Mouse (Mus musculus) left cerebral cortex, postnatal 10 days (tissue): Measurements from ENCODE around the gene Rpl3. TPM values are rescaled to one million over a fixed set of nuclear protein-coding genes. Genes with fewer than 3 reads are reported as not detected.
A peak's percentile ranks its signal among the peaks of the same experiment; 100 is the strongest.
"Not testable (repeated sequence)": the region's sequence is repeated elsewhere in the genome, so short reads cannot be mapped to it uniquely, and the experiment has no call there.

ENCODE experiments used
- DNase-seq, 2 experiments: peaks; one replicate each; pipeline ENCODE4 v3.0.0; 2021 to 2022; ENCODE audit warnings: low spot score in 2 of 2, mixed read lengths in 1 of 2; ENCODE audit errors: extremely low spot score in 1 of 2
- intact Hi-C: fragments of 180-260 bp; cut with DNase I; formaldehyde crosslinking; loops from one replicate; pipeline ENCODE4 v1.15.1; 2025
- total RNA-seq, 2 experiments: library from RNA; stranded (reverse); gene quantifications; 2 replicates each; pipeline ENCODE4 v1.2.3; 2021

Gene Rpl3
- 100 to 1,000 TPM; 520 to 524 TPM for total RNA-seq

- DNase-seq: peak; percentile 68 to 88
- intact Hi-C loops: loop anchor here (2.0 kb wide), 1 partner anchor 41 kb away; the partner anchor contains the start of gene Tab1
Observed at GRCm38 (mm10) chr15:80091121-80091955, at the start of gene Rpl3, which contains the start of gene Syngr1. TSS of gene Rpl3 (minus strand) at chr15:80091868. TSS of gene Syngr1 (plus strand) at chr15:80091334.

- intact Hi-C loops: no loop called here
- DNase-seq: no peak
Observed at GRCm38 (mm10) chr15:80140878-80141277, 49.2 kb upstream of the Rpl3 start.

DNA sequence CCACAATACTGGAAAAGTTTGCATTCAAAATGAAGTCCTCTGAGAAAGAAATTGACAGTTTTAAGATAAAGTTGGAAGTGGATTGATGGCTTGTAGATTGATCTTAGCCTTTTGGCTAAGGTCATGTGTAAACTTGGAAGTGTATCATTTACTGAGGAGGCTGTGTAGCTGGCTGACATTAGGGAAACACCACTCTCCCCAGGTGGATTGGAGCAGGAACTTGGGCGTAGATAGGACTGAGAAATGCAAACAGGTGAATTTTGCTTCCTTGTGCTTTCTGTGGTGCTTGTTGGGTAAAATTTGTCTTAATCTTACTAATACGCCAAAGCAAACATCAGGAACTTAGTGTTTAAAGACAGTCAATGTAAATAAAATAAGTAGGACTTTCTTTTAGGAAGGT is 48.6 kb upstream of the Rpl3 start:
- intact Hi-C loops: no loop called here
- no peak for DNase-seq

DNA sequence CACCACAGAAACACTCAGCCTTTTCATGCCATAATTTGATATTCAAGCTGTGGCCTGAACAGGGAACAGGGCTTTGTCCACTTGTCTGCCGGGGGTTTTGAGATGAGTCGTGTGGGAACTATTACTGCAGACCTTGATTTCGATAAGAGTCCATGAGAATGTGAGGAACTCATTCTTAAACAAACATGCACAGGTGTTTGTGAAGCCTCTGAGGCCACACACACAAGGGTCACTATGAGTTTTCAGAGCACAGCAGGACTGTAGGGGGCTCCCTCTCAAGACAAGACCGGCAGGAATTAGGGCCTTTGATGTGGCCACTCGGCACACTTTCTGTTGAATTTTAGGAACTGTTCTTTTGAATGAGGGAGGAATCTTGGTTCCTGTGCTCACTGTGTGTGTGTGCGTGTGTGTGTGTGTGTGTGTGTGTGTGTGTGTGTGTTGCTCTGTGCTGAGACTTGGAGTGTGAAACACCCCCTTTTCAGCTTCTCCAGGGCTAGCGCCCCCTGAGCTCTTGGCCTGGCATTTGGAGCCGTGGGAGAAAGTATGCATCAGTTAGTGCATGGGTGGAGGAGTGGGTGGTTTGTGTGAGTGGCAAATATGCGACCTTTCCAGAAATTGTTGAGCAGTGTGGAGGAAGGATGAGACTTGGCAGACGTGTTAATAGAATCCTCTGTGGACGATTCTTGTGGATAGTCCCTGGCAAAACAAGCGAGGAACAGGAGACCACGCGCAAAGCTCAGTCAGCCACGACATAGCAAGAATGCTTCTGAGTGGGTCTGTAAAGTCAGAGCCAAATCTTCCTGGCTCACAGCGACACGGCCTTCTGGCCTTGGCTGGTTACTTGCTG is 46.5 kb upstream of the Rpl3 start:
- DNase-seq: peak; percentile 34 to 57
- intact Hi-C loops: no loop called here

GRCm38 (mm10) chr15:80136645-80137044 is 45.0 kb upstream of the Rpl3 start:
- DNase-seq: no peak
- intact Hi-C loops: no loop called here

GRCm38 (mm10) chr15:80135499-80135898 is 43.8 kb upstream of the Rpl3 start:
- intact Hi-C loops: no loop called here
- DNase-seq: no peak

DNA sequence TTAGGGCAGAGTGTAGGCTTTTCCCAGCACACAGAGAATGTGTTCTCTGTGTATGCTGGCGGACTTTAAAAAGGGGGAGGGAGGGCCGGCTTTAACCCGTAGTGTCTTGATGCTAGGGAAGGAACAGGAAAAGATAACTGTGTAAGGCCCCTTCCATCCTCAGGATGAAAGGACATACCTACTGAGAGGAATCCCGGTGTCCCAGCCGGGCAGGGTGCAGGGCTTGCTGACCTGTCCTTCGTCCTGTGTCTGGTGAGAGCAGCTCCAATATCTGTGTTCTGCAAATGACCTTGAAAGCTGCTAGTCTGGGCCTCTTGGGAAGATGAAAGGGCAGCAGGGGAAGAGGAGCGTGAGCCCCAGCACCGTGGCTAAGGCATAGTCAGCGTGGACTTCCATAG is 42.8 kb upstream of the Rpl3 start:
- no peak for DNase-seq
- intact Hi-C loops: no loop called here

DNA sequence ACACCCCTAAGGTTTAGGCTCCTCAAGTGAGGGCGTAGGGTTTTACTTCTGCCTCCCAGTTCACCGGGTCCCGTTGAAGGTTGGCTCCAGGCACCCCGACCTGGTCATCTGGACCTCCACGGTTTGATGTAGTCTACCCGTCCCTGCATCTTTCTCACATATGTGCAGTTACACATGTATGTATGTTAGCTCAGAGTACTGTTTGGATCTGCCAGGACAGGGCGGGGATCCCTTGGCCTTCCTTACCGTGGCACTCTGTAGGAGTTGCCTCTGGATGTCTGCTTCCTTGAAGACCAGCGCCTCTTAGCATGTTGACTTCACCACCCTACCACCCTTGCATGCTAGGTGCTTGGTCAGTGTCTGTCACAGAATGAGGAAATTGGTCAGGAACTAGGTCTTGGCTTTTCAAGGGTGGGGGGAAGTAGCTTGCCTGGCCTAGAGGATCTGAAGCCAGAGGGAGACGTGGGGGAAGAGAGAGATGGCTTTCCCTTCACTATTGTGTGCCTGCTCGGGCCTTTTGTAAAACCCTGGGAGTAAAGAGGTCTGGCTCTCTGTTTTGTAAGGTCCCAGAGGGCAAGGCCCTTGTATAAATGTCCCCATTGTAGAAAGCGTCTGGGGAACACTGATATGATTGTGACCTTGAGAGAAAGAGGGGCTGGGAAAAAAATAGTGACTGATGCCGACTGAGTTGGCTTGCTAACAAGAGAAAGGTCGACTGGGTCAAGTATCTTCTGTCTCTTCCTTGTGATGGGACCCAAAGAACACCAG is 42.2 kb upstream of the Rpl3 start:
- intact Hi-C loops: loop anchor here (2.0 kb wide), 1 partner anchor 43 kb away; the partner anchor contains the start of genes Rpl3 and Syngr1
- DNase-seq: no peak

DNA sequence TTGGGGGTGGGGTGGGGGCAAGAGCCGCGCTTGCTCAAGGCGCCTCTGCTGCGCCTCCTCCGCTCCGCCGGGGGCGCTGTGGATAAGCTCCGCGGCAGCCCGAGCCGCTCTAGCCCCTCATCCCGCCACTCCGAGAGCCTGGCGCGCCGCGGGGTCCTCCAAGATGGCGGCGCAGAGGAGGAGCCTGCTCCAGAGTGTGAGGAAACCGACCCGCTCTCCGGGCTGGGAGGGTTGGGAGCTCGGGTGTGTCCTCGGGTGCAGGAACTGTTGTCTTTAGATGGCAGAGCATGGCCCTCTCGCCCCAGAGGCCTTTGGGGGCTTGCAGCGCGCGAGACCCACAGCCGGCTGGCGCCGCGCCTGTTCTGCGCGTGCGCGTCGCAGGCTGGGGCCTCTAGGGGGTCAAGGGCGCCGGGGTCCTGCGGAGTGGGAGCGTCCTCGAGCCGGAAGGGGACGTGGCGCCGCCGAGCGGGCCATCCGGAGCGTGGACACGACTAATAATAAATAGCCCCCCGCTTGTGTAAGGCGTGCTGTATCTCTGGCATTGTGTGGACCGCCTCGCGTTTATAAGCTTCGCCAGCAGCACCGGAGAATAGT is 41.4 kb upstream of the Rpl3 start, which contains the start of gene Tab1:
Tab1 (plus strand) TSS at position 135 of the 594 bp plus-strand sequence.
- intact Hi-C loops: loop anchor here (2.0 kb wide), 1 partner anchor 42 kb away; the partner anchor contains the start of genes Rpl3 and Syngr1
- peak; percentile 86 to 96 for DNase-seq

DNA sequence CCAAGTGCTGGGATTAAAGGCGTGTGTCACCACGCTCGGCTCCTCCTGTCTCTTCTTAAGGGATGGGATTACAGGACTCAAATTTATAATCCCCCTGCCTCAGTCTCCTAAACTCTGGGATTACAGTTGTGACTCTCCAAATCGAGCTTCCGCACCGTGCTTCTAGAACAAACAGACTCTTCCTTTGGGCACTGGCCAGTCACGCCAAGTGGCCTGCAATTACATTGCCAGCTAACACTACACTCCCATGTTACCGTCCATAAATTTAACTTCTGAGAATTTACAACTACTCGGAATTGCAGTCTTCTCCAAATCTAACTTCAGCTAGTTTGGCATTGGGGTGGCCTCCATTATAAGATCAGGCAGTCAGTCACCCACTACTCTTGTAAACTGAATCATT is 40.8 kb upstream of the Rpl3 start:
- DNase-seq: no peak
- intact Hi-C loops: loop anchor here (2.0 kb wide), 1 partner anchor 42 kb away; the partner anchor contains the start of genes Rpl3 and Syngr1

- intact Hi-C loops: no loop called here
- no peak for DNase-seq
Observed at GRCm38 (mm10) chr15:80131421-80131820, 39.8 kb upstream of the Rpl3 start.

DNA sequence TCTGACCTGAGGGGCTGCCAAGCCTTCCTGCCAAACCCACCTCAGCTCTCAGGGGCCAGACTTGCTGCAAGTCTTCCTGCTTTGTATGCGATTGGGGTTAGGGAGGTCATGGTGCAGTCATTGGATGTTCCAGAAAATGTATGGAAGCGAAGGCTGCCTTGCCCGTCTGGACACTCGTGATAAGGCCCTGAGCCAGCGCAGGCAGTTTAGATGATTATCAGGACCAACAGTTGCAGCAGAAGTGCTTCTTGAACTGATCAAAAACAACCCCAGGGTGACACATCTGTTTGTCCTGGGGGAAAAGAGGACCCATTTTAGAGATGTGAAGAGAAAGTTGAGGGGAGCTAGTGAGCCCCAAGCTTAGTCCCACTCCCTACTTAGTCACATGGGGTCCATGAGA is 39.0 kb upstream of the Rpl3 start:
- intact Hi-C loops: no loop called here
- no peak for DNase-seq

GRCm38 (mm10) chr15:80129982-80130381 is 38.3 kb upstream of the Rpl3 start:
- intact Hi-C loops: no loop called here
- DNase-seq: no peak

GRCm38 (mm10) chr15:80127191-80127590 is 35.5 kb upstream of the Rpl3 start:
- intact Hi-C loops: no loop called here
- DNase-seq: no peak

DNA sequence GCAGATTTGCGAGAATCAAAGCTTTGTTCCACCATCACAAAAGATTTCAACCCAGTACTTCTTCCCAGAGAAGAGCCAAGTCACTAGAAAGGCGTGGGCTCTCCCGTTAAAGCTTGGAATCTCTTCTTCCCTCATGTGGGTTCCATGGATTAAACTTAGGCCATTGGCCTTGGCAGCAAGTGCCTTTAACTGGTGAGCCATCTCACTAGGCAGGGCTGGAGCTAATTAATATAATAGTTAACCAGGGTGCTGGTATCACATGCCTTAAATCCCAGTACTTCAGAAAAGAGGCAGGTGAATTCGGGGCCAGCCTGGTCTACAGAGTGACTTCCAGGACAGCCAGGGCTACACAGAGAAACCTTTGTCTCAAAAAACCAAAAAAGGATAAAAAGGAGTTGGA is 33.0 kb upstream of the Rpl3 start:
- intact Hi-C loops: no loop called here
- DNase-seq: no peak

DNA sequence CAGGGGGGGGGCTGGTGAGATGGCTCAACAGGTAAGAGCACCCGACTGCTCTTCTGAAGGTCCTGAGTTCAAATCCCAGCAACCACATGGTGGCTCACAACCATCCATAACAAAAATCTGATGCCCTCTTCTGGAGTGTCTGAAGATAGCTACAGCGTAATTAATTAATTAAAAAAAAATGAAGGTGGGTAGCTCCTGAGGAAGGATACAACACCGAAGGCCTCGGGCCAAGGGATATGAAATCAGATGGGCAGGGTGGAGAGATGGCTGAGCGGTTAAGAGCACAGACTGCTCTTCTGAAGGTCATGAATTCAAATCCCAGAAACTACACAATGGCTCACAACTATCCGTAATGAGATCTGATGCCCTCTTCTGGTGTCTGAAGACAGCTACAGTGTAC is 30.8 kb upstream of the Rpl3 start:
- DNase-seq, intact Hi-C loops: not testable (repeated sequence)

GRCm38 (mm10) chr15:80121721-80122325 is 30.2 kb upstream of the Rpl3 start:
- intact Hi-C loops: no loop called here

GRCm38 (mm10) chr15:80119076-80119475 is 27.4 kb upstream of the Rpl3 start:
- intact Hi-C loops: no loop called here
- DNase-seq: no peak

More at GRCm38 (mm10) chr15:80121721-80122325, 30.2 kb upstream of the Rpl3 start:
- DNase-seq: no peak
